Mouse (Mus musculus): ENCODE results near the gene Rnf151.
A peak's percentile ranks its signal among the peaks of the same experiment; 100 is the strongest.
"Not testable (repeated sequence)": the region's sequence is repeated elsewhere in the genome, so short reads cannot be mapped to it uniquely, and the experiment has no call there.

Gene Rnf151

GRCm38 (mm10) chr17:24701251-24701650 is 16.6 kb downstream of the Rnf151 start:
- DNase-seq, result no peak

GRCm38 (mm10) chr17:24699473-24699872 is 18.4 kb downstream of the Rnf151 start:
- DNase-seq, result no peak

- no peak for DNase-seq
Observed at GRCm38 (mm10) chr17:24698715-24699114, 19.1 kb downstream of the Rnf151 start.

GRCm38 (mm10) chr17:24697985-24698384 is 19.9 kb downstream of the Rnf151 start:
- no peak for DNase-seq

- DNase-seq, result peak; percentile 91 to 94
Observed at GRCm38 (mm10) chr17:24696011-24696697, 21.7 kb downstream of the Rnf151 start, which contains the start of the genes Gfer and Noxo1. Gfer (minus strand) TSS chr17:24696156. Noxo1 (plus strand) TSS chr17:24696234.

GRCm38 (mm10) chr17:24695326-24696010 is 22.4 kb downstream of the Rnf151 start:
- DNase-seq, result no peak

- DNase-seq, result no peak
Observed at GRCm38 (mm10) chr17:24692385-24692784, 25.5 kb downstream of the Rnf151 start.

- DNase-seq, result no peak
Observed at GRCm38 (mm10) chr17:24689251-24690081, 28.4 kb downstream of the Rnf151 start, which contains the start of gene Syngr3. Syngr3 (minus strand) TSS chr17:24689955.

- no peak for DNase-seq
Observed at GRCm38 (mm10) chr17:24687599-24687998, 30.3 kb downstream of the Rnf151 start.

GRCm38 (mm10) chr17:24687146-24687595 is 30.7 kb downstream of the Rnf151 start:
- peak; percentile 67 to 70 for DNase-seq

- peak; percentile 44 to 60 for DNase-seq
Observed at GRCm38 (mm10) chr17:24686514-24686913, 31.3 kb downstream of the Rnf151 start.

GRCm38 (mm10) chr17:24677500-24678080 is 40.3 kb downstream of the Rnf151 start:
- no peak for DNase-seq

GRCm38 (mm10) chr17:24676877-24677276 is 41.0 kb downstream of the Rnf151 start:
- DNase-seq, result no peak

GRCm38 (mm10) chr17:24676187-24676586 is 41.7 kb downstream of the Rnf151 start:
- DNase-seq, result peak in 1 of 2 experiments; percentile 86

GRCm38 (mm10) chr17:24674277-24674676 is 43.6 kb downstream of the Rnf151 start:
- DNase-seq, result no peak

GRCm38 (mm10) chr17:24672141-24672540 is 45.7 kb downstream of the Rnf151 start:
- DNase-seq, result peak; percentile 74 to 80

GRCm38 (mm10) chr17:24671346-24671745 is 46.5 kb downstream of the Rnf151 start:
- DNase-seq, result no peak

GRCm38 (mm10) chr17:24670246-24670844 is 47.5 kb downstream of the Rnf151 start:
- DNase-seq, result no peak

GRCm38 (mm10) chr17:24669545-24670245 is 48.2 kb downstream of the Rnf151 start, which contains the start of gene Zfp598:
Zfp598 (plus strand) TSS chr17:24669687.
- peak; percentile 97 for DNase-seq

GRCm38 (mm10) chr17:24669214-24669544 is 48.7 kb downstream of the Rnf151 start:
- not testable (repeated sequence) for DNase-seq

- DNase-seq, result peak; percentile 70 to 79
Observed at GRCm38 (mm10) chr17:24667416-24667815, 50.4 kb downstream of the Rnf151 start.

- peak in 1 of 2 experiments; percentile 20 for DNase-seq
Observed at GRCm38 (mm10) chr17:24667011-24667410, 50.9 kb downstream of the Rnf151 start.
